Mouse (Mus musculus) heart, embryonic 13.5 days (tissue): ENCODE data around the gene Tnfrsf22. TPM values are rescaled to one million over a fixed set of nuclear protein-coding genes. Genes with fewer than 3 reads are reported as not detected.

Experiments
- ATAC-seq: fragments of 200-750 bp; cut with Nextera tagmentation; 2 replicates; pipeline ENCODE4 v1.8.0; 2017; ENCODE audit warnings: moderate TSS enrichment; ENCODE audit not compliant: insufficient number of reproducible peaks, low FRiP score, low TSS enrichment; ENCODE audit errors: extremely low read depth
- H3K27ac ChIP-seq: fragments of 300-500 bp; sonication (generic); replicated peaks from 2 replicates; pipeline ENCODE4 v1.5.1; 2015; ENCODE audit warnings: moderate library complexity, mild to moderate bottlenecking, inconsistent platforms
- H3K27me3 ChIP-seq: fragments of 300-500 bp; sonication (generic); replicated peaks from 2 replicates; pipeline ENCODE4 v1.6.1; 2015; ENCODE audit warnings: mild to moderate bottlenecking, inconsistent platforms
- H3K36me3 ChIP-seq: fragments of 300-500 bp; sonication (generic); 2 replicates; pipeline ENCODE4 v1.6.1; 2015; ENCODE audit warnings: mild to moderate bottlenecking, inconsistent platforms
- H3K4me1 ChIP-seq: fragments of 300-500 bp; sonication (generic); 2 replicates; pipeline ENCODE4 v1.6.1; 2015; ENCODE audit warnings: inconsistent platforms
- H3K4me2 ChIP-seq: fragments of 300-500 bp; sonication (generic); 2 replicates; pipeline ENCODE4 v1.6.1; 2015; ENCODE audit warnings: inconsistent platforms, mild to moderate bottlenecking, moderate library complexity
- H3K4me3 ChIP-seq: fragments of 300-500 bp; sonication (generic); 2 replicates; pipeline ENCODE4 v1.5.1; 2015; ENCODE audit warnings: moderate library complexity, mild to moderate bottlenecking, inconsistent platforms
- H3K9ac ChIP-seq: fragments of 300-500 bp; sonication (generic); 2 replicates; pipeline ENCODE4 v1.6.1; 2015; ENCODE audit warnings: inconsistent platforms, mild to moderate bottlenecking, moderate library complexity
- H3K9me3 ChIP-seq: fragments of 300-500 bp; sonication (generic); 2 replicates; pipeline ENCODE4 v1.6.1; 2016; ENCODE audit warnings: inconsistent platforms
- WGBS: fragments of 180-500 bp; shearing (Covaris S2); methylation state at CpG from one replicate; pipeline ENCODE4 v1.1.7; 2015; ENCODE audit warnings: mixed read lengths; 5-methylcytosine and 5-hydroxymethylcytosine counted together
- polyA plus RNA-seq: library from polyadenylated mRNA; unstranded; fragments of >200 nt; fragmentation: Nextera tagmentation; extraction: Ambion mirVana; gene quantifications from 2 replicates; pipeline ENCODE4 v1.2.1, GENCODE M21; 2015

The Tnfrsf22 gene
- polyA plus RNA-seq, 1 experiment from 2014 or later = 5.3 TPM

GRCm38 (mm10) chr7:143600231-143600740 is 49.2 kb downstream of the Tnfrsf22 start:
- peak; percentile 3; the same call in 1 of the 2 replicates for ATAC-seq
- H3K4me1 ChIP-seq = peaks cover 20% of the 10 kb centered on the region
- 8% methylated on average over 15 of the region's 15 CpGs for WGBS
- peak overlapping the region; percentile 77 for H3K4me3 ChIP-seq
- H3K4me2 ChIP-seq = peak overlapping the region; percentile 97
- H3K36me3 ChIP-seq = peaks cover 7% of the 10 kb centered on the region
- peak overlapping the region; percentile 48; the same call in 1 of the 2 replicates for H3K27ac ChIP-seq
- H3K9me3 ChIP-seq = no peaks in the 10 kb centered on the region
- peak overlapping the region; percentile 93 for H3K9ac ChIP-seq
- no peaks in the 10 kb centered on the region for H3K27me3 ChIP-seq

DNA sequence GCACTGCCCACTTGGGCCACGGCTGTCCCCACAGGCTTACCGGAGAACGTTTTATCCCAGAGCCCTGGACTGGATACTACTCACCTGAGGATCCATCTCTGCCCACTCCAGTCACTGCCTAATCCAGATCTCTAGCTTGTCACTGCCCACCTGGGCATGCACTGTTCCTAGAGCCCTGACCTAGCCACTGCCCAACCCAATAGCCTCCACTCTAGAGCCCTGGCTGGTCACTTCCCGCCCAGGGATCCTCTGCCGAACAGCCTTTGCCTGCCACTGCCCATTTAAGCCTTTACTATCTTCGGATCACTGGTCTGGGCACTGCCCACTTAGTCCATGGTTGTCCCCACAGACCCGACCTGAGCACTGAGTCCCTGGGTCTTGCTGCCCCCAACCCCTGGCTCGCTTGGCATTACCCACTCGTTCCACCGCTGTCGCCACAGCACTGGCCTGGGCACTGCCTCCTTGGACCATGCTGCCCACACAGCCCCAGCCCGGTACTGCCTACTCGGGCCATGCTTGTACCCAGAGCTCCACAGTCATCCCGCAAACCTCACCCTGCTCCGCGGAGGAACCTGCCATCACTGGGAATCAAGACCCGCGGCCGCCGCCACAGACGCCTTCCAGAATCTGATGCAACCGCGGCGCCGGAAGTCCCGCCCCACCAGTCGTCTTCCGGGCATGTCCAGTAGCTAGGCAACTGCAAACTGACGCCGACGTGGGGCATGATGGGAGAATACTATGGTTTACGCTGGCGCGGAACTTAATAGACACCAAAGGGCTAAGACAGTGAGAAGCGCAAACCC is 49.8 kb downstream of the Tnfrsf22 start, which contains the start of gene Cars:
Cars (minus strand) TSS at position 663 of the 803 bp plus-strand sequence.
- peak within 1 kb of the TSS; percentile 97 for H3K4me2 ChIP-seq
- H3K36me3 ChIP-seq = peaks cover 13% of the 10 kb centered on the region
- WGBS = 2% methylated on average over 35 of the region's 35 CpGs
- H3K4me1 ChIP-seq = peaks cover 27% of the 10 kb centered on the region
- no peaks in the 10 kb centered on the region for H3K9me3 ChIP-seq
- H3K27ac ChIP-seq = peak within 1 kb of the TSS; percentile 48
- no peaks in the 10 kb centered on the region for H3K27me3 ChIP-seq
- peak within 1 kb of the TSS; percentile 93 for H3K9ac ChIP-seq
- ATAC-seq = peak; percentile 95
- H3K4me3 ChIP-seq = peak within 1 kb of the TSS; percentile 77

DNA sequence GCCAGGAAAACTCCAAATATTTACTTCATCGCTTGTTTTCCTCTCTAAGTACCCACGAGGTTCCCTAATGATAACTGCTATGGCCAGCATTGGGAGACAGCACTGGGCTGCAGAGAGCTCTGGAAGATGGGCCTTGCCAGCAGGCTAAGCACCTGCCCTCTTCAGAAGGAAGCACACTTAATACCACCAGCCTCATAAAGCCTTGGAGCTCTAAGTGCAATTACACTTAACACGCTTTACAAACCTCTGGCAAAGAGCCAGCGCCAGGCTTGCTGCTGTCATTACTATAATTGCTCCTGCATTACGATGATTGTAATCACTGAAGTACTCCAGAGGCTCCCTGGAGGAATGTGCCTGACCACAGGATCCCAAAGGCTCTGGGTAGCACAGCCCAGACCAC is 54.6 kb downstream of the Tnfrsf22 start:
- WGBS = 60% methylated on average over 5 of the region's 5 CpGs
- Histone ChIP-seq H3K27me3 (no peaks in the 10 kb centered on the region), H3K27ac (no peak overlapping the region), H3K9me3 (no peaks in the 10 kb centered on the region), H3K36me3 (peaks cover 44% of the 10 kb centered on the region), H3K4me1 (peaks cover 29% of the 10 kb centered on the region), H3K4me2 (no peak overlapping the region), H3K9ac (no peak overlapping the region), H3K4me3 (no peak overlapping the region)
- no peak for ATAC-seq

DNA sequence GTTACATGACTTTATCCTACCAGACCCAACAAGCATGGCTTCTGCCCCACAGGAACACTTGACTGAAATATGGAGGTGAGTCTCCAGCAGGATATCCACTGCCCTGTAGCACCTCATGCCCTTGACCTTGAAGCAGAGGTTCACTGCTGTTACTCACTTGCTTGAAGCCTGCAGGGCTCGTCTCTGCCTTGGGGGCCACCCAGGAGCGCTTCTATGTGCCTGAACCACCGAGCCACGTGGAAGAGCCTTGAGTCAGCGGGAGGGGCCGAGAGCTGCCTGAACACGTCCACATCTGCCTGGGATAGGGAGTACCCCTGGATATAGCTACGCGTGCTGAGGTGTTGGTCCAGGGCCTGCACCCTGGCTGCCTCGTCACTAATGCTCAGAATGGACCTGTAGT is 57.2 kb downstream of the Tnfrsf22 start:
- H3K27me3 ChIP-seq = no peaks in the 10 kb centered on the region
- H3K9me3 ChIP-seq = no peaks in the 10 kb centered on the region
- no peak overlapping the region for H3K27ac ChIP-seq
- ATAC-seq = no peak
- WGBS = 92% methylated on average over 10 of the region's 10 CpGs
- H3K4me3 ChIP-seq = no peak overlapping the region
- H3K4me1 ChIP-seq = peaks cover 16% of the 10 kb centered on the region
- H3K36me3 ChIP-seq = peaks cover 65% of the 10 kb centered on the region
- no peak overlapping the region for H3K4me2 ChIP-seq
- H3K9ac ChIP-seq = no peak overlapping the region

DNA sequence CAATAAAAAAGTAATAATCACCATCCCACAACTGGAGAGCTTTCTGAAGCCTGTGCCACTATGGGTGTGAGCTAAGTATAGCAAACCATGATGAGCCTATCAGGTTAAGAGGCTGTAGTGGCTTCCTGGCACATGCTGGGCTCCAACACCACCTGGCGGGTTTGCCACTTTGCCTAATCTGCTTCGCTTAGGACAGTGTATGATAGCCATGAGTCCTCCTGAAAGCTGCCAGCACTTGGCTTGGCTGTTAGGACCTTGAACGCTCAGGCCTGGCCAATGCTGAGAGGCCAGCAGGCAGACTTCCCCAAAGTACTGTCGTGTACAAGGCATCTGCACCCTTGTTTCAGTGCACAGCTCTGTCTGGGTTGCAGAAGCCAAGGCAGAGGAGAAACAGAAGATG is 61.5 kb downstream of the Tnfrsf22 start:
- no peaks in the 10 kb centered on the region for H3K9me3 ChIP-seq
- no peak overlapping the region for H3K27ac ChIP-seq
- H3K9ac ChIP-seq = no peak overlapping the region
- no peaks in the 10 kb centered on the region for H3K27me3 ChIP-seq
- 85% methylated on average over 4 of the region's 4 CpGs for WGBS
- no peaks in the 10 kb centered on the region for H3K4me1 ChIP-seq
- no peak overlapping the region for H3K4me2 ChIP-seq
- peaks cover 90% of the 10 kb centered on the region for H3K36me3 ChIP-seq
- ATAC-seq = no peak
- H3K4me3 ChIP-seq = no peak overlapping the region

- Histone ChIP-seq H3K4me3 (no peak overlapping the region), H3K36me3 (peaks cover 90% of the 10 kb centered on the region), H3K27me3 (no peaks in the 10 kb centered on the region), H3K9ac (no peak overlapping the region), H3K4me1 (no peaks in the 10 kb centered on the region), H3K27ac (no peak overlapping the region), H3K9me3 (no peaks in the 10 kb centered on the region), H3K4me2 (no peak overlapping the region)
- no peak for ATAC-seq
- 81% methylated on average over 5 of the region's 5 CpGs for WGBS
Observed at GRCm38 (mm10) chr7:143587586-143587985, 61.9 kb downstream of the Tnfrsf22 start.

Other genes starting within 250 kb of the Tnfrsf22 start
- gene Cdkn1c, start 188.6 kb downstream of the Tnfrsf22 start, polyA plus RNA-seq = 621 and 622 TPM in 2 replicates
- 0.90 and 1.3 TPM in 2 replicates for gene Slc22a18, start 175.9 kb downstream of the Tnfrsf22 start, polyA plus RNA-seq
- 1.2 and 2.3 TPM in 2 replicates for gene Phlda2, start 146.5 kb downstream of the Tnfrsf22 start, polyA plus RNA-seq
- 217 and 223 TPM in 2 replicates for gene Nap1l4, start 100.6 kb downstream of the Tnfrsf22 start, polyA plus RNA-seq
- 26.6 and 31.4 TPM in 2 replicates for gene Cars, start 49.6 kb downstream of the Tnfrsf22 start, polyA plus RNA-seq
- 0.46 and 0.62 TPM in 2 replicates for gene Tnfrsf26, start 20.9 kb downstream of the Tnfrsf22 start, polyA plus RNA-seq
- 2.4 and 3.1 TPM in 2 replicates for gene Tnfrsf23, start 36.2 kb upstream of the Tnfrsf22 start, polyA plus RNA-seq
- gene Osbpl5, start 107.3 kb upstream of the Tnfrsf22 start, polyA plus RNA-seq = 34.8 and 36.2 TPM in 2 replicates
- not detected in 2 replicates for gene Mrgprg, start 117.3 kb upstream of the Tnfrsf22 start, polyA plus RNA-seq
- 1.8 and 1.9 TPM in 2 replicates for gene Mrgpre, start 134.8 kb upstream of the Tnfrsf22 start, polyA plus RNA-seq
- gene Nadsyn1, start 173.2 kb upstream of the Tnfrsf22 start, polyA plus RNA-seq = 6.4 and 6.5 TPM in 2 replicates
- gene Dhcr7, start 173.5 kb upstream of the Tnfrsf22 start, polyA plus RNA-seq = 24.5 and 25.6 TPM in 2 replicates
- not detected in 2 replicates for gene Gm498, start 217.2 kb upstream of the Tnfrsf22 start, polyA plus RNA-seq